Mouse (Mus musculus): ENCODE results near the gene Asprv1.

DNA sequence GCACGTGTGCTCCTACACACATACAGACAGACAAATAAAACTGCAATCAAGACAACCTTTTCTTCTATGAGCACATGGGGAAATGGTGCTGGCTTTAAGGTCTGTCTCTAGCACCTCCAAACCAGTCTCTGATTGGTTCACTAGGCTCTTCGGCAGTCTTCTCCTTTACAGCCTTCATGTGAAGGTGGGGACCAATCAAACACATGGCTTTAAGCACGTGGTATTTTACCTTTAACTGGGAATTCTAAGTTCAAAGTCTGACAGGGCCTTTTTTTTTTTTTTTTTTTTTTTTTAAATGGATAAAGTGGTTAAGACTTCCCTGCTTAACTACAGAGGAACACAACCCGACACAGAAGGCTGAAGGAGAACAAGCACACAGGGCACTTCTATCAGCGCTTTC is 37.1 kb downstream of the Asprv1 start:
- no peak for TF ChIP-seq POLR2A (IDR thresholded peaks at IDR 0.05; ENCODE audit: borderline replicate concordance, extremely low read depth, insufficient read depth, insufficient read length, poor library complexity, severe bottlenecking)
- TF ChIP-seq CTCF (IDR thresholded peaks at IDR 0.05; ENCODE audit: borderline replicate concordance, extremely low read depth, insufficient read depth, insufficient read length), result no peak
